Mouse (Mus musculus) C2C12 (cell line): ENCODE measurements at regions not wholly inside any gene's neighbourhood (a gene's known extent, or its start where the extent isn't known, plus 50 kb on each side); places are given as distances from the start of the nearest gene placed in this dataset.

Source experiments
- CTCF ChIP-seq: IDR thresholded peaks from one replicate; pipeline ENCODE4 v1.5.1; 2011; ENCODE audit not compliant: control insufficient read depth, insufficient read depth, insufficient read length
- MYOG ChIP-seq: IDR thresholded peaks from one replicate; pipeline ENCODE4 v1.6.1; 2011; ENCODE audit not compliant: control insufficient read depth, insufficient read length; ENCODE audit errors: extremely low read depth

- TF ChIP-seq CTCF (no peak), MYOG (no peak)
These were observed 844.9 kb downstream of the Kcnma1 start for GRCm38 (mm10) chr14:23169346-23169745.
